Mouse (Mus musculus) embryonic facial prominence, embryonic 13.5 days (tissue): Measurements from ENCODE around the gene Olfr1084. TPM values are rescaled to one million over a fixed set of nuclear protein-coding genes. Genes with fewer than 3 reads are reported as not detected.
"Not testable (repeated sequence)": the region's sequence is repeated elsewhere in the genome, so short reads cannot be mapped to it uniquely, and the experiment has no call there.

ENCODE experiments used
- ATAC-seq: fragments of 200-750 bp; cut with Nextera tagmentation; 2 replicates; pipeline ENCODE4 v1.8.0; 2017; ENCODE audit warnings: low read depth; ENCODE audit not compliant: insufficient number of reproducible peaks, insufficient read depth, low FRiP score, low TSS enrichment
- H3K27ac ChIP-seq: fragments of 300-500 bp; sonication (generic); 2 replicates; pipeline ENCODE4 v1.5.1; 2015; ENCODE audit warnings: moderate library complexity, mild to moderate bottlenecking, inconsistent platforms
- H3K27me3 ChIP-seq: fragments of 300-500 bp; sonication (generic); 2 replicates; pipeline ENCODE4 v1.6.1; 2015; ENCODE audit warnings: mild to moderate bottlenecking, inconsistent platforms
- H3K36me3 ChIP-seq: fragments of 300-500 bp; sonication (generic); 2 replicates; pipeline ENCODE4 v1.6.1; 2015; ENCODE audit warnings: mild to moderate bottlenecking, inconsistent platforms
- H3K4me1 ChIP-seq: fragments of 300-500 bp; sonication (generic); 2 replicates; pipeline ENCODE4 v1.6.1; 2015; ENCODE audit warnings: inconsistent platforms
- H3K4me2 ChIP-seq: fragments of 300-500 bp; sonication (generic); 2 replicates; pipeline ENCODE4 v1.6.1; 2015; ENCODE audit warnings: moderate library complexity, mild to moderate bottlenecking, inconsistent platforms
- H3K4me3 ChIP-seq: fragments of 300-500 bp; sonication (generic); 2 replicates; pipeline ENCODE4 v1.5.1; 2015; ENCODE audit warnings: mild to moderate bottlenecking, inconsistent platforms
- H3K9ac ChIP-seq: fragments of 300-500 bp; sonication (generic); 2 replicates; pipeline ENCODE4 v1.6.1; 2015; ENCODE audit warnings: mild to moderate bottlenecking, inconsistent platforms
- H3K9me3 ChIP-seq: fragments of 300-500 bp; sonication (generic); 2 replicates; pipeline ENCODE4 v1.6.1; 2016; ENCODE audit warnings: inconsistent platforms
- WGBS: fragments of 180-500 bp; shearing (Covaris S2); methylation state at CpG from one replicate; pipeline ENCODE4 v1.1.7; 2015; ENCODE audit warnings: mixed read lengths; 5-methylcytosine and 5-hydroxymethylcytosine counted together
- polyA plus RNA-seq: library from polyadenylated mRNA; unstranded; fragments of >200 nt; fragmentation: Nextera tagmentation; extraction: Ambion mirVana; gene quantifications from 2 replicates; pipeline ENCODE4 v1.2.1, GENCODE M21; 2015

Olfr1084 gene
- not detected in 2 replicates for polyA plus RNA-seq

GRCm38 (mm10) chr2:86639625-86640024 is at the start of gene Olfr1084:
TSS of gene Olfr1084 (minus strand) at chr2:86639725.
- not testable (repeated sequence) for H3K27ac ChIP-seq, H3K9ac ChIP-seq, H3K4me2 ChIP-seq, H3K9me3 ChIP-seq, ATAC-seq, H3K27me3 ChIP-seq, H3K36me3 ChIP-seq, H3K4me3 ChIP-seq, H3K4me1 ChIP-seq
- 84% methylated on average over 1 of the region's 1 CpGs for WGBS

GRCm38 (mm10) chr2:86679992-86680391 is 40.5 kb upstream of the Olfr1084 start, which contains the start of gene Olfr1086:
TSS of gene Olfr1086 (minus strand) at chr2:86680092.
- Histone ChIP-seq H3K4me3 (no peak within 1 kb of the TSS), H3K27me3 (no peaks in the 10 kb centered on the region), H3K36me3 (no peaks in the 10 kb centered on the region), H3K4me2 (no peak within 1 kb of the TSS), H3K4me1 (no peaks in the 10 kb centered on the region), H3K9me3 (no peaks in the 10 kb centered on the region), H3K27ac (no peak within 1 kb of the TSS), H3K9ac (no peak within 1 kb of the TSS)
- no peak for ATAC-seq
- WGBS, result 83% methylated on average over 2 of the region's 2 CpGs

DNA sequence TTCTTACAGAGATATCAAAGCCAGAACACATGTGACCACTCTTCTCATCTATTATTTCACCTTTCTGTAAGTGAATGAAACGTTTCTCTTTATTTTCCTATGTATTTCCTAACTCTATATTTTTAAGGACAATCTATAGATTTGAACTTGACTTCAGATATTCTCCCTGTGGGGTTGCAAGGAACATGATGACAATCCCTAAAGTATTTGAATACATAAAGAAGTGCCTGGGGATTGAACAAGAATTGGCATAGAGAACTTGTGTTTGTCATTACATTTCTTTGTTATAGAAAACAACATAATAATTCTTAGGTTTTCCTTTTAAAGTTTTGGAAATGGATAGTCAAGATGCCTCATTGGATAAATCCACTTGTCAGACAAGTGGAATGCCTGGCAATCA is 22.4 kb upstream of the Olfr1084 start, which contains the start of gene Olfr1085:
Gene Olfr1085 (minus strand): TSS at position 101 of the 400 bp plus-strand sequence.
- Histone ChIP-seq H3K9me3 (no peaks in the 10 kb centered on the region), H3K27me3 (no peaks in the 10 kb centered on the region), H3K27ac (no peak within 1 kb of the TSS), H3K4me3 (no peak within 1 kb of the TSS), H3K4me2 (no peak within 1 kb of the TSS), H3K36me3 (no peaks in the 10 kb centered on the region), H3K9ac (no peak within 1 kb of the TSS), H3K4me1 (no peaks in the 10 kb centered on the region)
- no peak for ATAC-seq
- WGBS, result 35% methylated on average over 1 of the region's 1 CpGs

DNA sequence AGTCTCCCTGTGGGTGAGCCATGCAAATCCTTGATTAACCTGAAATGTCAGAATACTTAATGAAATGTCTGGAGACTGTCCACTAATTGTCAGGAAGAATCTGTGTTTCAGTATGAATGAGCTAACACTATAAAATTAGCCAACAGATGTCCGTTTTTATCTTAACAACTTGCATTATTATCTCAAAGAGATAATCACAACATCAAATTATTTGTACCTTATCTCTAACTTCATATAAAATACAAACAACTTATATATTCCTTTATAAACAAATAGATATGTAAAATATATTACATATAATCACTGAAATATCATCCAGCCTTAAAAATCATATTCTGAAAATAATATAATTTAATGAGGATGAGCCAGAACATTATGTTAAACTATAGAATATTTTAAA is 40.7 kb downstream of the Olfr1084 start, which contains the start of gene Olfr1082:
Gene Olfr1082 (minus strand): TSS at position 101 of the 400 bp plus-strand sequence.
- 35% methylated on average over 1 of the region's 1 CpGs for WGBS
- not testable (repeated sequence) for H3K27ac ChIP-seq, H3K4me1 ChIP-seq, H3K27me3 ChIP-seq, H3K9ac ChIP-seq, H3K36me3 ChIP-seq, H3K9me3 ChIP-seq, H3K4me3 ChIP-seq, ATAC-seq, H3K4me2 ChIP-seq

Other genes with a start within 250 kb of the Olfr1084 start
- not detected in 2 replicates for gene Olfr1061, start 225.7 kb downstream of the Olfr1084 start, polyA plus RNA-seq
- not detected in 2 replicates for gene Olfr1062, start 213.0 kb downstream of the Olfr1084 start, polyA plus RNA-seq
- gene Olfr1065, start 189.1 kb downstream of the Olfr1084 start, polyA plus RNA-seq, result not detected in 2 replicates
- not detected in 2 replicates for gene Olfr1066, start 183.5 kb downstream of the Olfr1084 start, polyA plus RNA-seq
- gene Olfr228, start 152.3 kb downstream of the Olfr1084 start, polyA plus RNA-seq, result not detected in 2 replicates
- not detected in 2 replicates for gene Olfr1076, start 131.3 kb downstream of the Olfr1084 start, polyA plus RNA-seq
- gene Olfr1079, start 97.2 kb downstream of the Olfr1084 start, polyA plus RNA-seq, result not detected in 2 replicates
- gene Olfr1080, start 81.5 kb downstream of the Olfr1084 start, polyA plus RNA-seq, result not detected in 2 replicates
- gene Olfr1082, start 40.8 kb downstream of the Olfr1084 start, polyA plus RNA-seq, result not detected in 2 replicates
- not detected in 2 replicates for gene Olfr1085, start 22.3 kb upstream of the Olfr1084 start, polyA plus RNA-seq
- gene Olfr1086, start 40.4 kb upstream of the Olfr1084 start, polyA plus RNA-seq, result not detected in 2 replicates
- not detected in 2 replicates for gene Olfr1087, start 58.7 kb upstream of the Olfr1084 start, polyA plus RNA-seq
- gene Olfr1089, start 94.0 kb upstream of the Olfr1084 start, polyA plus RNA-seq, result not detected in 2 replicates
- gene Olfr1090, start 119.3 kb upstream of the Olfr1084 start, polyA plus RNA-seq, result not detected in 2 replicates
- not detected in 2 replicates for gene Olfr1093, start 142.8 kb upstream of the Olfr1084 start, polyA plus RNA-seq
- not detected in 2 replicates for gene Olfr141, start 170.3 kb upstream of the Olfr1084 start, polyA plus RNA-seq
- gene Olfr1094, start 184.9 kb upstream of the Olfr1084 start, polyA plus RNA-seq, result not detected in 2 replicates
- gene Olfr1095, start 212.0 kb upstream of the Olfr1084 start, polyA plus RNA-seq, result not detected in 2 replicates
- gene Gm13723, start 235.1 kb upstream of the Olfr1084 start, polyA plus RNA-seq, result not detected in 2 replicates